Comparison of ENCODE assay signal across 29 mouse cellular contexts in the genomic region with DNA sequence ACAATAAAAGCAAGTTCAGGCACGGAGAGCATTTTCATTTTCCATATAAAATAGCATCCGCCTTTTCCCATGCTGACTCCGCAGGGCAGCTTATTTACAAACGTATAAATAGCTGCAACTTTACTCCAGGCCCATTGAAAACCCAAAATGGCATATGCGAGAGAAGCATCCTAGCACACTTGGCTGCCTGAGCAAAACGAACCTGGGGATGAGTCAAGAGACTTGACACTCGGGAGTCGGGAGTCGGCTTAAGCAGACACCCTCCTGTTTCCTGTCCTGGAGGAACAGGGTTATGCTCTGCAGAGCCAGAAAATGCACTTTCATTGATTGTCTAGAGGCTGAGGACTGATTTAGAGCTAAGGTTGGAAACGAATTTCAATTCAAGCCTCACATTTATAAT. TPM values are rescaled to one million over a fixed set of nuclear protein-coding genes. Genes with fewer than 3 reads are reported as not detected.
DNase-seq lines count a peak whose midpoint lies in the region; ATAC-seq lines count a peak whose summit lies in the region.
"Had no signal": no experiment of that assay in that cellular context is flagged by ENCODE, and none has a peak within 500 bp of the region (broad histone marks: within the 10 kb centered on the region; RNA-seq: fewer than 3 reads in every experiment).

No protein-coding gene starts in this region.

- no peaks in the 10 kb centered on the region for H3K36me3 ChIP-seq in neural tube, embryonic 15.5 days
- H3K36me3 ChIP-seq: embryonic facial prominence, embryonic 13.5 days; forebrain, embryonic 12.5 days; hindbrain, embryonic 12.5 days; kidney, embryonic 15.5 days had no signal

- no peak overlapping the region for H3K4me3 ChIP-seq in neural tube, embryonic 15.5 days (replicated peaks)
- H3K4me3 ChIP-seq: embryonic facial prominence, embryonic 13.5 days; erythroblast, embryonic 14.5 days; forebrain, embryonic 12.5 days; hindbrain, embryonic 12.5 days; kidney, embryonic 15.5 days; left cerebral cortex, adult 2 months had no signal

- peak; percentile 84 for ATAC-seq in cerebellum, adult (ENCODE audit: insufficient number of reproducible peaks, low FRiP score, low TSS enrichment)
- ATAC-seq in frontal cortex, adult (ENCODE audit: low TSS enrichment): peak; percentile 80
- ATAC-seq in neural tube, embryonic 15.5 days (ENCODE audit: low FRiP score): no peak
- ATAC-seq: activated CD4-positive, CD25-positive, alpha-beta regulatory T cell, adult 4 months; liver, postnatal 0 days; lung, postnatal 0 days had no signal

- no peaks in the 10 kb centered on the region for H3K27me3 ChIP-seq in neural tube, embryonic 15.5 days (replicated peaks)
- H3K27me3 ChIP-seq: embryonic facial prominence, embryonic 13.5 days; forebrain, embryonic 12.5 days; hindbrain, embryonic 12.5 days had no signal

- H3K27ac ChIP-seq in neural tube, embryonic 15.5 days (replicated peaks): no peak overlapping the region
- H3K27ac ChIP-seq: embryonic facial prominence, embryonic 13.5 days; forebrain, embryonic 12.5 days; hindbrain, embryonic 12.5 days; kidney, embryonic 15.5 days; left cerebral cortex, adult 2 months had no signal

- 64% methylated on average over 10 of the region's 10 CpGs for WGBS in neural tube, embryonic 15.5 days

- H3K4me1 ChIP-seq in neural tube, embryonic 15.5 days: 0 out of 2 replicates have a peak, but pooled peaks cover 3% of the 10 kb centered on the region
- H3K4me1 ChIP-seq: embryonic facial prominence, embryonic 13.5 days; forebrain, embryonic 12.5 days had no signal

- no peaks in the 10 kb centered on the region for H3K9me3 ChIP-seq in neural tube, embryonic 15.5 days (replicated peaks)
- H3K9me3 ChIP-seq: embryonic facial prominence, embryonic 13.5 days; forebrain, embryonic 12.5 days; hindbrain, embryonic 12.5 days; kidney, embryonic 15.5 days had no signal

- H3K4me2 ChIP-seq in neural tube, embryonic 15.5 days: peak overlapping the region; percentile 20; the same call in 1 of the 2 replicates
- H3K4me2 ChIP-seq: embryonic facial prominence, embryonic 13.5 days; forebrain, embryonic 12.5 days; heart, embryonic 11.5 days; hindbrain, embryonic 12.5 days; kidney, embryonic 15.5 days; liver, embryonic 11.5 days had no signal

- DNase-seq in cerebellum, postnatal 10 days: no peak
- DNase-seq in frontal cortex, postnatal 10 days (ENCODE audit: low spot score in 2 of 2): no peak
- DNase-seq in neural tube, embryonic 10.5 days (ENCODE audit: extremely low spot score, low spot score): no peak
- peak; percentile 8 for DNase-seq in skeletal muscle tissue, adult 2 months (ENCODE audit: low read depth, low spot score)
- no peak for DNase-seq in thymus, postnatal 4 days
- DNase-seq: adrenal gland, adult 8-10 months; embryo, embryonic 11 days; gastrocnemius, postnatal 10 days; heart, adult 11 months; heart, postnatal 10 days; kidney, adult 11 months; kidney, postnatal 4 days; layer of hippocampus, adult 9-11 months; liver, postnatal 0 days; right cerebral cortex, postnatal 25 days; thymus, postnatal 14 days had no signal

- no peak overlapping the region for H3K9ac ChIP-seq in neural tube, embryonic 15.5 days (replicated peaks)
- H3K9ac ChIP-seq: embryonic facial prominence, embryonic 13.5 days; forebrain, embryonic 12.5 days; hindbrain, embryonic 12.5 days; kidney, embryonic 15.5 days; liver, postnatal 0 days had no signal

RNA-seq across cellular contexts. Expression of gene Col19a1, which starts 29.3 kb away (rescaled TPM):
- polyA plus RNA-seq in neural tube, embryonic 15.5 days (2015; fragmentation: Nextera tagmentation; extraction: Ambion mirVana): 3.0 and 3.4 TPM in 2 replicates
- polyA plus RNA-seq: erythroblast, embryonic 14.5 days; liver, postnatal 0 days; lung, postnatal 0 days had no signal
